ENCODE assay signal across 11 mouse cellular contexts in genomic region chr12:113028067-113028466, GRCm38 (mm10). TPM values are rescaled to one million over a fixed set of nuclear protein-coding genes. Genes with fewer than 3 reads are reported as not detected.
DNase-seq lines count a peak whose midpoint lies in the region; ATAC-seq lines count a peak whose summit lies in the region.
"Had no signal": no experiment of that assay in that cellular context is flagged by ENCODE, and none has a peak within 500 bp of the region (broad histone marks: within the 10 kb centered on the region; RNA-seq: fewer than 3 reads in every experiment).

No protein-coding gene starts in this region.

- WGBS in kidney, embryonic 15.5 days: 58% methylated on average over 5 of the region's 5 CpGs
- WGBS in hindbrain, embryonic 13.5 days: 36% methylated on average over 5 of the region's 5 CpGs
- 48% methylated on average over 5 of the region's 5 CpGs for WGBS in neural tube, embryonic 12.5 days
- WGBS in liver, embryonic 12.5 days (ENCODE audit: insufficient replicate concordance): 75% methylated on average over 5 of the region's 5 CpGs

- peaks cover 15% of the 10 kb centered on the region for H3K36me3 ChIP-seq in kidney, embryonic 15.5 days
- H3K36me3 ChIP-seq in hindbrain, embryonic 13.5 days: peaks cover 23% of the 10 kb centered on the region
- H3K36me3 ChIP-seq in neural tube, embryonic 12.5 days: 0 out of 2 replicates have a peak, but pooled peaks cover 5% of the 10 kb centered on the region
- peaks cover 29% of the 10 kb centered on the region for H3K36me3 ChIP-seq in liver, embryonic 12.5 days

- H3K27ac ChIP-seq in kidney, embryonic 15.5 days: no peak overlapping the region
- peak overlapping the region; percentile 72 for H3K27ac ChIP-seq in hindbrain, embryonic 13.5 days
- H3K27ac ChIP-seq in neural tube, embryonic 12.5 days: no peak overlapping the region
- no peak overlapping the region for H3K27ac ChIP-seq in liver, embryonic 12.5 days

- H3K4me1 ChIP-seq in kidney, embryonic 15.5 days: peaks cover 47% of the 10 kb centered on the region
- H3K4me1 ChIP-seq in hindbrain, embryonic 13.5 days (replicated peaks): peaks cover 50% of the 10 kb centered on the region
- H3K4me1 ChIP-seq in neural tube, embryonic 12.5 days: peaks cover 26% of the 10 kb centered on the region
- H3K4me1 ChIP-seq in liver, embryonic 12.5 days: peaks cover 39% of the 10 kb centered on the region

- H3K9ac ChIP-seq in kidney, embryonic 15.5 days: no peak overlapping the region
- no peak overlapping the region for H3K9ac ChIP-seq in hindbrain, embryonic 13.5 days
- H3K9ac ChIP-seq in neural tube, embryonic 12.5 days: no peak overlapping the region
- no peak overlapping the region for H3K9ac ChIP-seq in liver, embryonic 12.5 days

- DNase-seq in cerebellum, postnatal 10 days: peak; percentile 64 to 73
- DNase-seq in cerebellum, adult 11-12 months: no peak
- no peak for DNase-seq in kidney, postnatal 14 days
- no peak for DNase-seq in right cerebral cortex, adult 2 months (ENCODE audit: low spot score in 2 of 2)
- DNase-seq: cerebellum, adult 2 months; liver had no signal

- 0 out of 2 replicates have a peak, but pooled peaks have one; percentile 22 for ATAC-seq in kidney, embryonic 15.5 days (replicated peaks; ENCODE audit: low FRiP score)
- 0 out of 2 replicates have a peak, but pooled peaks have one; percentile 17 for ATAC-seq in hindbrain, embryonic 13.5 days (ENCODE audit: low FRiP score)
- peak; percentile 70 for ATAC-seq in neural tube, embryonic 12.5 days (ENCODE audit: low FRiP score, low read depth)
- no peak for ATAC-seq in liver, embryonic 12.5 days

- no peak overlapping the region for H3K4me3 ChIP-seq in kidney, embryonic 15.5 days (replicated peaks)
- no peak overlapping the region for H3K4me3 ChIP-seq in hindbrain, embryonic 13.5 days
- H3K4me3 ChIP-seq in neural tube, embryonic 12.5 days: no peak overlapping the region
- no peak overlapping the region for H3K4me3 ChIP-seq in liver, embryonic 12.5 days

- H3K4me2 ChIP-seq in kidney, embryonic 15.5 days: no peak overlapping the region
- H3K4me2 ChIP-seq in hindbrain, embryonic 13.5 days: no peak overlapping the region
- H3K4me2 ChIP-seq in neural tube, embryonic 12.5 days (replicated peaks): no peak overlapping the region
- H3K4me2 ChIP-seq in liver, embryonic 12.5 days: no peak overlapping the region

- H3K9me3 ChIP-seq in kidney, embryonic 15.5 days (replicated peaks): no peaks in the 10 kb centered on the region
- no peaks in the 10 kb centered on the region for H3K9me3 ChIP-seq in hindbrain, embryonic 13.5 days
- no peaks in the 10 kb centered on the region for H3K9me3 ChIP-seq in neural tube, embryonic 12.5 days
- H3K9me3 ChIP-seq in liver, embryonic 12.5 days (replicated peaks): no peaks in the 10 kb centered on the region

- H3K27me3 ChIP-seq in kidney, embryonic 15.5 days: no peaks in the 10 kb centered on the region
- no peaks in the 10 kb centered on the region for H3K27me3 ChIP-seq in hindbrain, embryonic 13.5 days
- H3K27me3 ChIP-seq in neural tube, embryonic 12.5 days (replicated peaks): no peaks in the 10 kb centered on the region
- no peaks in the 10 kb centered on the region for H3K27me3 ChIP-seq in liver, embryonic 12.5 days (replicated peaks)

RNA-seq across cellular contexts. Expression of gene Pacs2, which starts 13.8 kb away (rescaled TPM):
- polyA plus RNA-seq in kidney, embryonic 15.5 days (2015; fragmentation: Nextera tagmentation; extraction: Ambion mirVana): 12.6 and 14.3 TPM in 2 replicates
- polyA plus RNA-seq in hindbrain, embryonic 13.5 days (2015; fragmentation: Nextera tagmentation; extraction: Ambion mirVana): 24.1 and 24.7 TPM in 2 replicates
- polyA plus RNA-seq in neural tube, embryonic 12.5 days (2016; fragmentation: Nextera tagmentation; extraction: Ambion mirVana): 30.5 and 30.8 TPM in 2 replicates
- polyA plus RNA-seq in liver, embryonic 12.5 days (2016; fragmentation: Nextera tagmentation; extraction: Ambion mirVana): 8.3 and 9.6 TPM in 2 replicates

RNA-seq across cellular contexts. Expression of gene Brf1, which starts 27.6 kb away (rescaled TPM):
- polyA plus RNA-seq in kidney, embryonic 15.5 days (2015; fragmentation: Nextera tagmentation; extraction: Ambion mirVana): 62.4 and 70.4 TPM in 2 replicates
- 58.3 and 58.6 TPM in 2 replicates for polyA plus RNA-seq in hindbrain, embryonic 13.5 days (2015; fragmentation: Nextera tagmentation; extraction: Ambion mirVana)
- polyA plus RNA-seq in neural tube, embryonic 12.5 days (2016; fragmentation: Nextera tagmentation; extraction: Ambion mirVana): 68.1 and 70.1 TPM in 2 replicates
- 46.2 and 47.1 TPM in 2 replicates for polyA plus RNA-seq in liver, embryonic 12.5 days (2016; fragmentation: Nextera tagmentation; extraction: Ambion mirVana)

RNA-seq across cellular contexts. Expression of gene Tex22, which starts 46.2 kb away (rescaled TPM):
- 0.80 TPM in 1 of 2 replicates, not detected in the other for polyA plus RNA-seq in kidney, embryonic 15.5 days (2015; fragmentation: Nextera tagmentation; extraction: Ambion mirVana)
- polyA plus RNA-seq in hindbrain, embryonic 13.5 days (2015; fragmentation: Nextera tagmentation; extraction: Ambion mirVana): 0.40 TPM in 1 of 2 replicates, not detected in the other
- 0.24 TPM in 1 of 2 replicates, not detected in the other for polyA plus RNA-seq in neural tube, embryonic 12.5 days (2016; fragmentation: Nextera tagmentation; extraction: Ambion mirVana)
- polyA plus RNA-seq in liver, embryonic 12.5 days (2016; fragmentation: Nextera tagmentation; extraction: Ambion mirVana): not detected in 2 replicates
- polyA plus RNA-seq: heart, postnatal 0 days had no signal

RNA-seq across cellular contexts. Expression of gene Btbd6, which starts 51.8 kb away (rescaled TPM):
- 24.7 and 25.3 TPM in 2 replicates for polyA plus RNA-seq in kidney, embryonic 15.5 days (2015; fragmentation: Nextera tagmentation; extraction: Ambion mirVana)
- polyA plus RNA-seq in hindbrain, embryonic 13.5 days (2015; fragmentation: Nextera tagmentation; extraction: Ambion mirVana): 40.0 and 45.5 TPM in 2 replicates
- 32.0 and 33.8 TPM in 2 replicates for polyA plus RNA-seq in neural tube, embryonic 12.5 days (2016; fragmentation: Nextera tagmentation; extraction: Ambion mirVana)
- 9.2 and 10.1 TPM in 2 replicates for polyA plus RNA-seq in liver, embryonic 12.5 days (2016; fragmentation: Nextera tagmentation; extraction: Ambion mirVana)

Comparison
In these comparisons a context has a peak if more than half of its experiments do, and no peak if none do; other contexts are left out.
1. DNase-seq: peak in cerebellum, postnatal 10 days (2 of 2); none in cerebellum, adult 11-12 months (single experiment), kidney, postnatal 14 days (single experiment) and right cerebral cortex, adult 2 months (0 of 2).